Mouse (Mus musculus) embryonic facial prominence, embryonic 14.5 days (tissue): ENCODE measurements around the gene Prss36. TPM values are rescaled to one million over a fixed set of nuclear protein-coding genes. Genes with fewer than 3 reads are reported as not detected.

ENCODE experiments used
- ATAC-seq: fragments of 200-750 bp; cut with Nextera tagmentation; 2 replicates; pipeline ENCODE4 v1.8.0; 2017; ENCODE audit warnings: low read depth, moderate number of reproducible peaks, moderate TSS enrichment
- DNase-seq: peaks from one replicate; pipeline ENCODE4 v3.0.0-alpha.2; 2015; ENCODE audit warnings: low spot score
- H3K27ac ChIP-seq: fragments of 300-500 bp; sonication (generic); replicated peaks from 2 replicates; pipeline ENCODE4 v1.5.1; 2014; ENCODE audit warnings: low read depth, mild to moderate bottlenecking, low read length, moderate library complexity
- H3K27me3 ChIP-seq: fragments of 300-500 bp; sonication (generic); replicated peaks from 2 replicates; pipeline ENCODE4 v1.6.1; 2014; ENCODE audit warnings: low read length; ENCODE audit not compliant: control insufficient read depth, insufficient read depth
- H3K36me3 ChIP-seq: fragments of 300-500 bp; sonication (generic); 2 replicates; pipeline ENCODE4 v1.6.1; 2014; ENCODE audit warnings: low read length, mixed read lengths; ENCODE audit not compliant: control insufficient read depth, insufficient read depth
- H3K4me1 ChIP-seq: fragments of 300-500 bp; sonication (generic); 2 replicates; pipeline ENCODE4 v1.6.1; 2014; ENCODE audit warnings: antibody characterized with exemption, low read length; ENCODE audit not compliant: control insufficient read depth, insufficient read depth
- H3K4me2 ChIP-seq: fragments of 300-500 bp; sonication (generic); 2 replicates; pipeline ENCODE4 v1.6.1; 2014; ENCODE audit warnings: low read depth, mild to moderate bottlenecking, low read length, moderate library complexity, mixed read lengths
- H3K4me3 ChIP-seq: fragments of 300-500 bp; sonication (generic); 2 replicates; pipeline ENCODE4 v1.5.1; 2014; ENCODE audit warnings: low read depth, mild to moderate bottlenecking, low read length
- H3K9ac ChIP-seq: fragments of 300-500 bp; sonication (generic); 2 replicates; pipeline ENCODE4 v1.6.1; 2014; ENCODE audit warnings: low read depth, mild to moderate bottlenecking, low read length, moderate library complexity, mixed read lengths
- H3K9me3 ChIP-seq: fragments of 300-500 bp; sonication (generic); 2 replicates; pipeline ENCODE4 v1.6.1; 2016; ENCODE audit warnings: low read length; ENCODE audit not compliant: control insufficient read depth
- WGBS: fragments of 180-500 bp; shearing (Covaris S2); extraction: QIAGEN DNeasy Blood & Tissue Kit; methylation state at CpG from one replicate; pipeline ENCODE4 v1.1.7; 2014; 5-methylcytosine and 5-hydroxymethylcytosine counted together
- polyA plus RNA-seq: library from polyadenylated mRNA; unstranded; fragments of >200 nt; fragmentation: Nextera tagmentation; extraction: Ambion mirVana; gene quantifications from 2 replicates; pipeline ENCODE4 v1.2.1, GENCODE M21; 2014

Prss36 gene
- polyA plus RNA-seq, 1 experiment from 2014 or later = 10.6 TPM

DNA sequence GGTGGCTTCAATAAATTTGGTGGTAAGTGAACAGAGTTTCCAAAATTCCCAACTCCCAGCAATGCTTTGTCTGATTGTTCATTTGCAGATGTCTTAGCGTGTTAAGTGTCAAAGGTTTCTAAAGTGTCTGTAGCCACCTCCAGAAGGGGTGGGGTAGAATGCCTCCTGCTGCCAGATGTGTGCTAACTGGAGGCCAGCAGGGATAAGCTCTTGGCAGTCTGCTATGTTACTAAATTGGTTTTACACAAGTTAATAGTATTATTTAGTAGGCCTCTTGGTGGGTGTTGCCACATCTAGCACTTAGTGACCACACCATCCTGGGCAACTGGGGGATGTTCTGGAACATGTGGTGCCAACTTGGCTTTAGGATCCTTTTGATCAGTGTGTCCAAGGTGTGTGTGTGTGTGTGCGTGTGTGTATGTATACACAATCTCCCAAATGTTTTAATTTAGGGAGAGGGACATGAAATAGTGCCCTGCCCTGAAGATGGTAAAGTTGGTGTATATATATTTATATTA lies 27.9 kb upstream of the Prss36 start:
- WGBS = 81% methylated on average over 2 of the region's 2 CpGs

DNA sequence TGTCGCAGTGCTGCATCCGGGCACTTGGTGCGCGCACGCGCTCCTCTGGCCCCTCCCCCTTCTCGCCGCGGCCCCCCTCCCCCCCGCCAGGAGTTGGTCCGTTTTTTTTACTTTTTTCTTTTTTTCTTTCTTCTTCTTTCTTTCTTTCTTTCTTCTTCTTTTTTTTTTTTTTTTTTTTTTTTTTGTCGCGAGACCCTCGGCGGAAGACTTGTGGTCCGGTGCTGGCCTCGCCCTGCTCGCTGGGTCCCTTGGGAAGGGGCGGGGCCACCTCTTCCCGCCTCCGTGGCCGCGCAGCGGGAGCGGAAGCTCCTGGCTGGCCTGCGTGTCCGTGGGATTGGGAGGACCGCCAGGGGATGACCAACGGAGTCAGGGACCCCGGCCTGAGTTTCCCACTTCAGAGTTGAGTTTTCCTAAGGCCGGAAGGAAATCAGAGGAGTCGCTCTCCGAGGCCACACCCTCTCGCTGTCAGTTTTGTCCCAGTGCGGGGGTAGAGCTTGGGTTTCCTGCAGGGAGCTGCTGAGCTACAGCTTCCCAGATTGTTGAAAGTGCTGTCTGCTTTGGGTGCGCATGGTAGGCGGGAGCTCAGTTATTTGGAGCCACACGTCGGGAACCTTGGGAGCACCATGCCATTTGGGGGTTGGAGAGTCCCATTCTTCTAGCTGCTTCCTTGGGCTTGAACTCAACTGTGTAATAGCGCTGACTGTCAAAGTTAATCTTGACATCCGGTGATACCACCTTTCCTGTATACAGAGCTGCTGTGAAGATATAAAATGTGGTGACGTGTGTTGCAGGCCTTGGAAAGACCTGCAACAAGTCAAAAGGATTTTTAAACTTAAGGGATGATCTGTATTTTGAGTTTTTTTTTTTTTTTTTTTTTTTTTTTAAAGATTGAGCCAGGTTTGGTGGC lies 21.6 kb upstream of the Prss36 start:
- H3K4me2 ChIP-seq = peak overlapping the region; percentile 69
- ATAC-seq (no peak; the same call in 1 of the 2 replicates), DNase-seq (peak; percentile 87)
- H3K4me1 ChIP-seq = peaks cover 10% of the 10 kb centered on the region; the same call in 1 of the 2 replicates
- under 1% methylated on average over 38 of the region's 42 CpGs for WGBS
- peak overlapping the region; percentile 96 for H3K27ac ChIP-seq
- no peaks in the 10 kb centered on the region for H3K27me3 ChIP-seq
- no peaks in the 10 kb centered on the region for H3K9me3 ChIP-seq
- H3K9ac ChIP-seq = peak overlapping the region; percentile 95
- H3K36me3 ChIP-seq = peaks cover 43% of the 10 kb centered on the region
- H3K4me3 ChIP-seq = peak overlapping the region; percentile 86

More for the DNA sequence above, 27.9 kb upstream of the Prss36 start:
- ATAC-seq (no peak), DNase-seq (no peak)
- H3K9me3 ChIP-seq = no peaks in the 10 kb centered on the region
- H3K4me2 ChIP-seq = no peak overlapping the region
- H3K9ac ChIP-seq = no peak overlapping the region
- no peak overlapping the region for H3K27ac ChIP-seq
- H3K4me3 ChIP-seq = no peak overlapping the region
- H3K36me3 ChIP-seq = peaks cover 99% of the 10 kb centered on the region
- peaks cover 2% of the 10 kb centered on the region; the same call in 1 of the 2 replicates for H3K4me1 ChIP-seq
- H3K27me3 ChIP-seq = no peaks in the 10 kb centered on the region

DNA sequence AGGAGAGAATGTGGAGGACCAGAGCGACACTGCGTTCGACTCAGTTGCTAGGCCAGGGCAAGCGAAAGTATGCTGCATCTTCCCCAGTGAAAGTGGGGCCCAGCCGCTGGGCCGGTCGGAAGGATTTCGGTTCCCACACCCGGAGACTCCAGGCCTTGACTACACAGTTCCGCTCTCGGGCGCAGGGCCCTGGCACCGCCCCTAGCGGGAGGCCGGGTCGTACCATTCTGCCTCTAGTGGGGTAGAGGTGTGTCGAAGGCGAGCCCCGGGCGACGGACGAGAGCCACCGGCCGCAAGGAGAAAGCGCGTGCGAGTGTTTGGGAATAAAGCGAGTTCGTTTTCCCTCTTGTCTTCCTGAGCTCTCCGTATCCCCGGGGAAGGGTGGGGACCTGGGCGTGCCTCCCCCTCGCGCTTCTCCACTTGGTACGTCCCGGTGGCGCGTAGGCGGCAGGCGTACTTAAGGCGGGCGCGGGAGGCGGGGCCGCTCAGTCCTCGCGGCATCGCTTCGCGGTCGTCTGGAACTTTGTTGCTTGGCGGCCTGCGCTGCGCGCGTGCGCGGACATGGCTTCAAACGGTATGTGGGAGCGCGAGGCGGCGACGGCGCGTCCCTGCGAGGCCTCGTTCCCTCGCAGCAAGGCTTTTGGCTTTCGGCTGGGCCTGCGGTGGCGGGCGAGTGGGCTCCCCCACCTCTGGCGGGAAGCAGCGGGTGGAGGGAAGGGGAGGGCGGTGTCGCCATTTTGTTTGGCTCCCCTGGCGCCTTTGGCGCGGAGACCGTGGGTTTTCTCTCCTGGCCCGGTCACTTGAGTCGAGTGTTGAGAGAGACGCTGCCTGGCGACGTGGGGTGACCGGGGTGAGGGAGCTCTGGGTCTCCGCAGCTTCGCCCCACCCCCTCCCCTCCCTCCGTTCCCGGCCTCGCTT lies 20.7 kb upstream of the Prss36 start, which contains the start of gene Fus:
Gene Fus, plus strand, starts transcription at position 454 of the 918 bp plus-strand sequence.
- peak; percentile 95 for ATAC-seq
- H3K4me1 ChIP-seq = peaks cover 10% of the 10 kb centered on the region; the same call in 1 of the 2 replicates
- H3K9me3 ChIP-seq = no peaks in the 10 kb centered on the region
- peak within 1 kb of the TSS; percentile 95 for H3K9ac ChIP-seq
- WGBS = under 1% methylated on average over 28 of the region's 92 CpGs
- H3K27me3 ChIP-seq = no peaks in the 10 kb centered on the region
- H3K36me3 ChIP-seq = peaks cover 34% of the 10 kb centered on the region
- peak within 1 kb of the TSS; percentile 96 for H3K27ac ChIP-seq
- H3K4me3 ChIP-seq = peak within 1 kb of the TSS; percentile 86
- peak within 1 kb of the TSS; percentile 69 for H3K4me2 ChIP-seq
- DNase-seq = peak; percentile 96

DNA sequence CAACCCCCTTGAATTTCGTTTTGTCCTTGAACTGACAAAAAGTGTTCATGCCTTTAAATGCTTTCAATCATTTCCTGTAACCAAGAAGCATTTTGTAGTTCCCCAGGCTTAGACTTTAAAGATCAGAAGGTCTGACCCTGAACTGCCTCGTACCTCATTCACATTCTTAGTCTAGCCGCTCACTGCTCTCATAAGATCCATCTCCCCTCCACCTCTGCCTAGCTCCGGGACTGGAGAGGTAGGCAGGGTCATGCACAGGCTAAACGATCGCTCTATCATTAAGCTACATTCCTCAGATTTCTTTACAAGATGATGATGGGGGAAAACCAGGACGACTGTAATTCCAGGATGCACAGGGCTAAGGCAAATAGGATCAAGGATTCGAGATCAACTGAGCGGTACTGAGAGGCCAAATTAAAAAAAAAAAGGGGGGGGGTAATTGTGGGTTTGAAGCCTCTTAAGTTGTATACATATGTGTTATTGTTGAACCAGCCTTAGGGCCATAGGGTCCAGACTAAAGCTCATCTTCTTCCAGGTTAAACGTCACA lies 19.9 kb upstream of the Prss36 start:
- no peak for DNase-seq
- Histone ChIP-seq H3K4me2 (peak overlapping the region; percentile 67), H3K9me3 (no peaks in the 10 kb centered on the region), H3K27ac (peak overlapping the region; percentile 96), H3K4me3 (peak overlapping the region; percentile 86), H3K36me3 (peaks cover 26% of the 10 kb centered on the region), H3K4me1 (peaks cover 10% of the 10 kb centered on the region; the same call in 1 of the 2 replicates), H3K27me3 (no peaks in the 10 kb centered on the region), H3K9ac (peak overlapping the region; percentile 95)
- WGBS = 7% methylated on average over 10 of the region's 10 CpGs
- ATAC-seq = no peak

DNA sequence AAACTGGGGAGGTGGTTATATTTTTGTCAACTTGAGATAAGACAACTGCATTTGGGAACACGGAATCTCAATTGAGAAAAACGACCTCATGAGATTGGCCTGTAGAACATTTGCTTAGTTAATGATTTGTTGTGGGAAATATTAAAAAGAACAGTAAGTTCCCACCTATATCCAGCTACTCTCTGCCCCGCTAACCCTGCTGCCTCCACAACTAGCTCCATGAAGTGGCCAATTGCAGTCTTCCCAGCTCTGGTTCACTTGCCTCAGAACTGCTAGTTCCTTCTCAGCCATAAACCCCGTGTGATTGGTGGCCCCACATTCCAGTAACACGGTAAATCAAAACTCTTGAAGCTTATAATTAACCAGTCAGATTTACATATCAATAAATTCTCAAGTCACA lies 12.8 kb upstream of the Prss36 start:
- Histone ChIP-seq H3K4me3 (no peak overlapping the region), H3K4me1 (no peaks in the 10 kb centered on the region), H3K4me2 (no peak overlapping the region), H3K27me3 (no peaks in the 10 kb centered on the region), H3K9me3 (no peaks in the 10 kb centered on the region), H3K27ac (no peak overlapping the region), H3K36me3 (no peaks in the 10 kb centered on the region), H3K9ac (no peak overlapping the region)
- DNase-seq = no peak
- WGBS = 60% methylated on average over 5 of the region's 5 CpGs
- no peak for ATAC-seq

DNA sequence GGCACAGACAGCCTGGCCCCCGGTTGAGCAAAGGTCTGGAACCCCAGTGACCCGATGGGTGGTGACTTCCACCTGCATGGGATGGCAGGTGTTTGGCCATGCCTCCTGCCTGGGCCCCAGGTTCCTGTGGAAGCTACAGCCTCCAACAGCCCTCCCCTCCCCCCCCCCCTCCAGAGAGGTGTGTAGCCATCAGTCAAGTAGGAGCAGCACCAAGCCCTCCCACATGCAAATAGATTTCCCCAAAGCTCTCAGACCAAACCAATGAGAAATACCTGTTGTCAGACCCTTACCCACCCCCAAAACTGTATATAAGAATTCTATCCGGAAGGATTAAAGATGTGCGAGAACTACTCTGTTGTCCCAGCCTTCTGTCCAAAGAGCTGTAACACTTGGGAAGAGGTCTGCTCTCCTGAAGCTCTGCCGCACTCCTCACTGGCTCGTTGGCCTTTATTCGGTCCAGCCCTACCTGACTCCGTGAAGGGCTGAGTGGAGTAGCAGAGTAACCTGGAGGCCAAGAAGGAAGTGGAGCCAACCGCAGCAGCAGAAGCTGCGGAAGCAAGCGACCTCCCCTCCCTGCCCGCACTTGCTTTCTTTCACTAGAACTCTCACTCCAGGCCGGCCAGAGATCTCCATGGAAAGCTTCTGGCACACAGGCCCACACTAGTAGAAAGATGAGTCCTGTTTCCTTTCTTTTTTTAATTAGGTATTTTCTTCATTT lies 6.5 kb upstream of the Prss36 start:
- Histone ChIP-seq H3K4me3 (no peak overlapping the region), H3K27ac (no peak overlapping the region), H3K9me3 (no peaks in the 10 kb centered on the region), H3K4me1 (no peaks in the 10 kb centered on the region), H3K27me3 (no peaks in the 10 kb centered on the region), H3K36me3 (no peaks in the 10 kb centered on the region), H3K4me2 (no peak overlapping the region), H3K9ac (no peak overlapping the region)
- WGBS = 40% methylated on average over 13 of the region's 13 CpGs
- DNase-seq = no peak
- ATAC-seq = no peak

DNA sequence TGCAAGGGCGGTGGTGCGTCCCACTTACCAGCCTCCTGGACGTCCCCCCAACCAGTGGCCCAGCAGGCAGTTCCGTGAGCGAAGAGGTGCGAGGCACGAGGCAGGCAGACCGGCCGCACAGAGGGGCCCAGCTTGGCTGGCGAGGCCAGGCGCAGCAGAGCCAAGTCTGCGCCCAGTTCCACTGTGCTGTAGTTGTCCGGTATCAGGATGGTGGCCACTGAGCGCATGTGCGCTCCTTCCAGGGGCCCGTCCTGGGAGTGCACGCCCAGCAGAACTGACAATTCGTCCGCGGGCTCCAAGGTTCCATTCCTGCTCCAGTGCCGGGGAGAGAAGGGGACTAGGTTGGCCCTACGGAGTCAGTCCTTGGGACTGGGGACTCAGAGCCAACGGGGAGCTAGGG lies 1.9 kb downstream of the Prss36 start:
- DNase-seq = no peak
- WGBS = 14% methylated on average over 23 of the region's 23 CpGs
- Histone ChIP-seq H3K4me3 (0 out of 2 replicates have a peak overlapping the region, but pooled peaks have one; percentile 10), H3K9ac (peak overlapping the region; percentile 31; the same call in 1 of the 2 replicates), H3K9me3 (no peaks in the 10 kb centered on the region), H3K4me2 (peak overlapping the region; percentile 29), H3K27me3 (peaks cover 29% of the 10 kb centered on the region), H3K27ac (no peak overlapping the region), H3K4me1 (no peaks in the 10 kb centered on the region), H3K36me3 (no peaks in the 10 kb centered on the region)
- peak; percentile 62; the same call in 1 of the 2 replicates for ATAC-seq
